Mouse (Mus musculus) liver, embryonic 14.5 days (tissue): Measurements from ENCODE around the gene Srcap.

Source experiments
- CTCF ChIP-seq: IDR thresholded peaks from 2 replicates; pipeline ENCODE4 v1.5.1; 2016; ENCODE audit warnings: antibody characterized with exemption, low read depth, control low read depth
- EP300 ChIP-seq: IDR thresholded peaks from 2 replicates; pipeline ENCODE4 v1.6.1; 2016; ENCODE audit warnings: antibody characterized with exemption, low read depth

DNA sequence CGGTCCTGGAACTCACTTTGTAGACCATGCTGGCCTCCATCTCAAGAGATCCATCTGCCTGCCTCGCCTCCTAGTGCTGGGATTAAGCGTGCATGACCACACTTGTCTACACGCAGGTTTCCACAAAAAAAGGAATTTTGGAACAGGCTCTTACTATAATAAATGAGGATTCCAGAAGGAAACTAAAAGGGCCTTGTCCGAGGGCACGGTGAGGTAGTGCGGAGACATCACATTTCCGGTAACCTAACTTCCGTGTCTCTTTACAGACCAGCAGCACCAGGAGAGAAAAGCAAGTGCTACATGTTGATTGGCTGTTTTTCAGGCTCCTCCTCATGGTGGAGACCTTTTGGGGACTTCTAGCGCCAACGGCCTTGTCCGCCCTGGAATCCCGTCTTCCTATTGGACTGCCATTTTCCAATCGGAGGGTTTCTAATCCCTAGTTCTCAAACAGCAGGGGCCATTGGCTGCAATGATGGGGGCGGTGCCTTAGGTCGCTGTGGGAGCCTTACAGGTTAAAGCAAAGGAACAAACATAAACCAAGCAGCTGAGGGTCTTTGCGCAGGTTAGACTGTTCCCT, 61.2 kb downstream of the Srcap start, which contains the start of gene Phkg2:
- no peak for TF ChIP-seq CTCF
- no peak for TF ChIP-seq EP300
